Mouse (Mus musculus): Measurements from ENCODE around the gene Gm49450. TPM values are rescaled to one million over a fixed set of nuclear protein-coding genes. Genes with fewer than 3 reads are reported as not detected.

The Gm49450 gene
- polyA plus RNA-seq, 1 experiment from 2014 or later = not detected

DNA sequence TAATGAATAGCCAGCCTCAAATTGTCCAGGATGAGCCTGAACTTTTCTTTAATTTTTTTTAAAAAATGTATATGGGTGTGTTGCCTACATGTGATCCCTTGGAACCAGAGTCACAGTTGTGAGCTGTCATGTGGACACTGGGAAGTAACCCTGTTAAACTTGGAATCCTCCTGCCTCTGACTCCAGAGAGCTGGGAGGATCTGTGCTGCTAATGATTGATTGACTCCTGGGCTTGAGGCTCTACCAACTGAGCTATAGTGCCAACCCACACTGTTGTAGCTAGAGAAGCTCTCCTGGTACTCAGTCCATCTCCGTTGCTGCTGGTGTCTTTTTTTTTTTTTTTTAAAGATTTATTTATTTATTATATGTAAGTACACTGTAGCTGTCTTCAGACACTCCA lies 69.2 kb downstream of the Gm49450 start:
- Histone ChIP-seq H3K36me3 (replicated peaks) (peaks cover 6% of the 10 kb centered on the region), H3K4me3 (no peak overlapping the region), H3K4me1 (peaks cover 29% of the 10 kb centered on the region), H3K9me3 (no peaks in the 10 kb centered on the region), H3K27ac (no peak overlapping the region), H3K27me3 (ENCODE audit: poor library complexity, severe bottlenecking) (peaks cover 12% of the 10 kb centered on the region)
- no peak for DNase-seq (ENCODE audit: extremely low spot score, low spot score)
- WGBS = 74% methylated on average over 1 of the region's 1 CpGs

- no peak for DNase-seq (ENCODE audit: extremely low spot score, low spot score)
- Histone ChIP-seq H3K27me3 (ENCODE audit: poor library complexity, severe bottlenecking) (peaks cover 8% of the 10 kb centered on the region), H3K4me1 (peaks cover 31% of the 10 kb centered on the region), H3K27ac (no peak overlapping the region), H3K36me3 (replicated peaks) (peaks cover 10% of the 10 kb centered on the region), H3K4me3 (no peak overlapping the region), H3K9me3 (no peaks in the 10 kb centered on the region)
These were observed 69.7 kb downstream of the Gm49450 start for GRCm38 (mm10) chr15:98883661-98884060.

Other genes with a start within 250 kb of the Gm49450 start
- 0.86 and 0.90 TPM in 2 replicates for gene Ccdc65, start 245.3 kb downstream of the Gm49450 start, polyA plus RNA-seq (2016; fragmentation: Nextera tagmentation; extraction: Ambion mirVana)
- gene Fkbp11, start 225.4 kb downstream of the Gm49450 start, polyA plus RNA-seq (2016; fragmentation: Nextera tagmentation; extraction: Ambion mirVana) = 16.7 and 17.1 TPM in 2 replicates
- gene Arf3, start 190.3 kb downstream of the Gm49450 start, polyA plus RNA-seq (2016; fragmentation: Nextera tagmentation; extraction: Ambion mirVana) = 42.1 and 42.5 TPM in 2 replicates
- gene Wnt10b, start 175.4 kb downstream of the Gm49450 start, polyA plus RNA-seq (2016; fragmentation: Nextera tagmentation; extraction: Ambion mirVana) = 0.12 and 0.33 TPM in 2 replicates
- 0.49 and 1.3 TPM in 2 replicates for gene Wnt1, start 163.7 kb downstream of the Gm49450 start, polyA plus RNA-seq (2016; fragmentation: Nextera tagmentation; extraction: Ambion mirVana)
- gene Ddn, start 144.1 kb downstream of the Gm49450 start, polyA plus RNA-seq (2016; fragmentation: Nextera tagmentation; extraction: Ambion mirVana) = 0.10 TPM in 1 of 2 replicates, not detected in the other
- gene Prkag1, start 122.0 kb downstream of the Gm49450 start, polyA plus RNA-seq (2016; fragmentation: Nextera tagmentation; extraction: Ambion mirVana) = 90.4 and 93.5 TPM in 2 replicates
- gene Kmt2d, start 82.3 kb downstream of the Gm49450 start, polyA plus RNA-seq (2016; fragmentation: Nextera tagmentation; extraction: Ambion mirVana) = 10.8 and 11.8 TPM in 2 replicates
- gene Rhebl1, start 59.0 kb downstream of the Gm49450 start, polyA plus RNA-seq (2016; fragmentation: Nextera tagmentation; extraction: Ambion mirVana) = 22.2 and 25.9 TPM in 2 replicates
- 0.24 and 0.48 TPM in 2 replicates for gene Dhh, start 55.0 kb downstream of the Gm49450 start, polyA plus RNA-seq (2016; fragmentation: Nextera tagmentation; extraction: Ambion mirVana)
- gene Lmbr1l, start 35.3 kb downstream of the Gm49450 start, polyA plus RNA-seq (2016; fragmentation: Nextera tagmentation; extraction: Ambion mirVana) = 23.9 and 25.3 TPM in 2 replicates
- gene Tuba1b, start 19.0 kb downstream of the Gm49450 start, polyA plus RNA-seq (2016; fragmentation: Nextera tagmentation; extraction: Ambion mirVana) = 2,760 and 2,766 TPM in 2 replicates
- 2,769 and 3,107 TPM in 2 replicates for gene Tuba1a, start 152 bp upstream of the Gm49450 start, polyA plus RNA-seq (2016; fragmentation: Nextera tagmentation; extraction: Ambion mirVana)
- 160 and 171 TPM in 2 replicates for gene Tuba1c, start 76.3 kb upstream of the Gm49450 start, polyA plus RNA-seq (2016; fragmentation: Nextera tagmentation; extraction: Ambion mirVana)
- gene Prph, start 101.6 kb upstream of the Gm49450 start, polyA plus RNA-seq (2016; fragmentation: Nextera tagmentation; extraction: Ambion mirVana) = 0.20 and 0.33 TPM in 2 replicates
- 51.1 and 53.1 TPM in 2 replicates for gene Troap, start 121.0 kb upstream of the Gm49450 start, polyA plus RNA-seq (2016; fragmentation: Nextera tagmentation; extraction: Ambion mirVana)
- gene C1ql4, start 134.3 kb upstream of the Gm49450 start, polyA plus RNA-seq (2016; fragmentation: Nextera tagmentation; extraction: Ambion mirVana) = 0.12 TPM in 1 of 2 replicates, not detected in the other
- 1.0 and 1.2 TPM in 2 replicates for gene Dnajc22, start 139.6 kb upstream of the Gm49450 start, polyA plus RNA-seq (2016; fragmentation: Nextera tagmentation; extraction: Ambion mirVana)
- 53.5 and 56.5 TPM in 2 replicates for gene Spats2, start 172.4 kb upstream of the Gm49450 start, polyA plus RNA-seq (2016; fragmentation: Nextera tagmentation; extraction: Ambion mirVana)